Comparison of ENCODE assay signal across 8 mouse cellular contexts in the genomic region with DNA sequence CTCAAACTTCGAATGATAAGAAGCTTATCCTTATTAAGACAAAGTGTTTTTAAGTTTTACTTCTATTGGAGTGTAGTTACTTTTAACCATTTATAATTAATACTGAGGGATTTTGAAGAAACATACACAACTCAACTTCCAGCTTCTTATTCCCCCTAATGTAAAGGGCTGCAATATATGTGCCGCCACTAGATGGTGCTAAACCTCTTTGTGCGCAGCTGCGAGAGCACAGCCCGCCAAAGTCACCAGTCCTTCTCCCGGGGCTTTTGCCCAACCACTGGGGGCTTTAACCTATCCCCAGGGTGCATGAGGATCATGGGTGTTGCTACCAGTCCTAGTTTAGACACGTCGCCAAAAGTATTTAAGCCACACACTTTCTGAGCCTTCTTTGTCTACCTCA.
A peak's percentile ranks its signal among the peaks of the same experiment; 100 is the strongest.
DNase-seq lines count a peak whose midpoint lies in the region; ATAC-seq and TF ChIP-seq lines count a peak whose summit lies in the region.
"Not testable (repeated sequence)": the region's sequence is repeated elsewhere in the genome, so short reads cannot be mapped to it uniquely, and the experiment has no call there.

No protein-coding gene starts in this region.

- not testable (repeated sequence) for ATAC-seq in forebrain, postnatal 0 days; liver, embryonic 12.5 days; midbrain, embryonic 16.5 days; stomach, embryonic 15.5 days (ENCODE audit: insufficient read depth, low FRiP score, low read depth)
- ATAC-seq in hindbrain, embryonic 11.5 days (ENCODE audit: low FRiP score): peak; percentile 79

- H3K27me3 ChIP-seq in ES-Bruce4 (ENCODE audit: control insufficient read depth, insufficient read depth, low read length, poor library complexity, severe bottlenecking); forebrain, postnatal 0 days (ENCODE audit: insufficient read depth, low read length); hindbrain, embryonic 11.5 days (ENCODE audit: control insufficient read depth, insufficient read depth, low read length); liver, embryonic 12.5 days (replicated peaks); midbrain, embryonic 16.5 days (ENCODE audit: control insufficient read depth, insufficient read depth, low read depth, low read length); stomach, embryonic 15.5 days (replicated peaks): not testable (repeated sequence)

- DNase-seq in cerebellum, adult 8-10 months: peak; percentile 5
- DNase-seq in forebrain, postnatal 0 days: peak; percentile 22
- peak; percentile 52 for DNase-seq in hindbrain, embryonic 11.5 days (ENCODE audit: low spot score)
- DNase-seq in kidney, postnatal 25 days: peak; percentile 38 to 51

- not testable (repeated sequence) for H3K4me1 ChIP-seq in ES-Bruce4 (ENCODE audit: control insufficient read depth, insufficient read depth, low read length); forebrain, postnatal 0 days (ENCODE audit: insufficient read depth); hindbrain, embryonic 11.5 days (replicated peaks; ENCODE audit: control insufficient read depth, insufficient read depth, low read length); liver, embryonic 12.5 days; midbrain, embryonic 16.5 days (ENCODE audit: control insufficient read depth, insufficient read depth, low read length); stomach, embryonic 15.5 days

- H3K4me2 ChIP-seq in forebrain, postnatal 0 days (ENCODE audit: low read depth); hindbrain, embryonic 11.5 days (replicated peaks; ENCODE audit: low read depth, low read length): not testable (repeated sequence)
- H3K4me2 ChIP-seq in liver, embryonic 12.5 days: peak overlapping the region; percentile 32; the same call in 1 of the 2 replicates
- H3K4me2 ChIP-seq in midbrain, embryonic 16.5 days (ENCODE audit: low read length): peak overlapping the region; percentile 28; the same call in 1 of the 2 replicates
- peak overlapping the region; percentile 43 for H3K4me2 ChIP-seq in stomach, embryonic 15.5 days

- not testable (repeated sequence) for TF ChIP-seq EP300 in ES-Bruce4 (IDR thresholded peaks at IDR 0.05; ENCODE audit: insufficient read depth, low read depth, low read length)

- H3K4me3 ChIP-seq in ES-Bruce4 (ENCODE audit: low read depth, low read length); forebrain, postnatal 0 days (ENCODE audit: low read depth, low read length); hindbrain, embryonic 11.5 days (ENCODE audit: low read depth, low read length); liver, embryonic 12.5 days; midbrain, embryonic 16.5 days (ENCODE audit: low read depth, low read length); stomach, embryonic 15.5 days (replicated peaks): not testable (repeated sequence)

- H3K9me3 ChIP-seq in ES-Bruce4 (replicated peaks; ENCODE audit: control insufficient read depth, insufficient read depth, low read length, poor library complexity, severe bottlenecking); forebrain, postnatal 0 days (ENCODE audit: low read length); hindbrain, embryonic 11.5 days (ENCODE audit: control insufficient read depth, low read length); liver, embryonic 12.5 days (replicated peaks); midbrain, embryonic 16.5 days (replicated peaks; ENCODE audit: control insufficient read depth, low read length, poor library complexity, severe bottlenecking); stomach, embryonic 15.5 days: not testable (repeated sequence)

- not testable (repeated sequence) for H3K27ac ChIP-seq in ES-Bruce4 (ENCODE audit: insufficient read depth, low read length); forebrain, postnatal 0 days (ENCODE audit: low read depth, low read length); hindbrain, embryonic 11.5 days (ENCODE audit: low read depth, low read length); liver, embryonic 12.5 days; midbrain, embryonic 16.5 days (ENCODE audit: low read length); stomach, embryonic 15.5 days

- peak; percentile 45 for TF ChIP-seq CTCF in ES-Bruce4 (IDR thresholded peaks at IDR 0.05; ENCODE audit: low read depth, low read length)
- peak; percentile 66 for TF ChIP-seq CTCF in forebrain, postnatal 0 days (IDR thresholded peaks at IDR 0.05; ENCODE audit: low read depth)

- not testable (repeated sequence) for H3K9ac ChIP-seq in ES-Bruce4 (ENCODE audit: low read depth, poor library complexity, severe bottlenecking); forebrain, postnatal 0 days; hindbrain, embryonic 11.5 days (ENCODE audit: low read depth, low read length); liver, embryonic 12.5 days; midbrain, embryonic 16.5 days (ENCODE audit: low read depth, low read length); stomach, embryonic 15.5 days

- TF ChIP-seq POLR2A in ES-Bruce4 (IDR thresholded peaks at IDR 0.05; ENCODE audit: insufficient read depth, low read length): not testable (repeated sequence)

- 2% methylated on average over 8 of the region's 8 CpGs for WGBS in forebrain, postnatal 0 days
- WGBS in hindbrain, embryonic 11.5 days: 2% methylated on average over 8 of the region's 8 CpGs
- 1% methylated on average over 8 of the region's 8 CpGs for WGBS in liver, embryonic 12.5 days (ENCODE audit: insufficient replicate concordance)
- WGBS in midbrain, embryonic 16.5 days: 2% methylated on average over 8 of the region's 8 CpGs
- 1% methylated on average over 8 of the region's 8 CpGs for WGBS in stomach, embryonic 15.5 days

- H3K36me3 ChIP-seq in ES-Bruce4 (ENCODE audit: control insufficient read depth, insufficient read depth, low read length, poor library complexity, severe bottlenecking); forebrain, postnatal 0 days (ENCODE audit: insufficient read depth); hindbrain, embryonic 11.5 days (ENCODE audit: control insufficient read depth, insufficient read depth, low read length); liver, embryonic 12.5 days; midbrain, embryonic 16.5 days (ENCODE audit: control insufficient read depth, insufficient read depth, low read length); stomach, embryonic 15.5 days: not testable (repeated sequence)
